Mouse (Mus musculus): Measurements from ENCODE around the gene Unc5c. TPM values are rescaled to one million over a fixed set of nuclear protein-coding genes. Genes with fewer than 3 reads are reported as not detected.
A peak's percentile ranks its signal among the peaks of the same experiment; 100 is the strongest.

The Unc5c gene
- total and polyA plus RNA-seq, 2 experiments from 2014 or later = 9.2 to 28.3 TPM

GRCm38 (mm10) chr3:141596461-141596860, 131.4 kb downstream of the Unc5c start:
- Histone ChIP-seq H3K9me3 (ENCODE audit: low read length) (no peaks in the 10 kb centered on the region), H3K27me3 (ENCODE audit: insufficient read depth, low read length) (no peaks in the 10 kb centered on the region), H3K27ac (ENCODE audit: low read depth, low read length) (no peak overlapping the region), H3K36me3 (ENCODE audit: insufficient read depth) (no peaks in the 10 kb centered on the region), H3K4me3 (ENCODE audit: low read depth, low read length) (no peak overlapping the region), H3K9ac (no peak overlapping the region), H3K4me2 (ENCODE audit: low read depth) (no peak overlapping the region), H3K4me1 (ENCODE audit: insufficient read depth) (no peaks in the 10 kb centered on the region)
- DNase-seq (no peak), ATAC-seq (no peak)
- WGBS = 80% methylated on average over 3 of the region's 3 CpGs
- no peak for TF ChIP-seq CTCF (IDR thresholded peaks at IDR 0.05; ENCODE audit: low read depth)

- Histone ChIP-seq H3K4me2 (ENCODE audit: low read depth) (no peak overlapping the region), H3K4me3 (ENCODE audit: low read depth, low read length) (no peak overlapping the region), H3K36me3 (ENCODE audit: insufficient read depth) (no peaks in the 10 kb centered on the region), H3K9me3 (ENCODE audit: low read length) (no peaks in the 10 kb centered on the region), H3K4me1 (ENCODE audit: insufficient read depth) (no peaks in the 10 kb centered on the region), H3K27ac (ENCODE audit: low read depth, low read length) (no peak overlapping the region), H3K27me3 (ENCODE audit: insufficient read depth, low read length) (no peaks in the 10 kb centered on the region), H3K9ac (no peak overlapping the region)
- no peak for ATAC-seq
- DNase-seq = no peak
- 84% methylated on average over 1 of the region's 1 CpGs for WGBS
- TF ChIP-seq CTCF (IDR thresholded peaks at IDR 0.05; ENCODE audit: low read depth) = no peak
Measured at GRCm38 (mm10) chr3:141596881-141597280, 131.9 kb downstream of the Unc5c start.

- DNase-seq (no peak), ATAC-seq (no peak)
- Histone ChIP-seq H3K36me3 (ENCODE audit: insufficient read depth) (no peaks in the 10 kb centered on the region), H3K27me3 (ENCODE audit: insufficient read depth, low read length) (no peaks in the 10 kb centered on the region), H3K4me1 (ENCODE audit: insufficient read depth) (no peaks in the 10 kb centered on the region), H3K9ac (no peak overlapping the region), H3K9me3 (ENCODE audit: low read length) (no peaks in the 10 kb centered on the region), H3K4me2 (ENCODE audit: low read depth) (no peak overlapping the region), H3K27ac (ENCODE audit: low read depth, low read length) (no peak overlapping the region), H3K4me3 (ENCODE audit: low read depth, low read length) (no peak overlapping the region)
- WGBS = 41% methylated on average over 2 of the region's 2 CpGs
- TF ChIP-seq CTCF (IDR thresholded peaks at IDR 0.05; ENCODE audit: low read depth) = no peak
Measured at GRCm38 (mm10) chr3:141597974-141598373, 133.0 kb downstream of the Unc5c start.

GRCm38 (mm10) chr3:141598936-141599335, 133.9 kb downstream of the Unc5c start:
- H3K27ac ChIP-seq (ENCODE audit: low read depth, low read length) = no peak overlapping the region
- H3K27me3 ChIP-seq (ENCODE audit: insufficient read depth, low read length) = no peaks in the 10 kb centered on the region
- ATAC-seq = no peak
- no peak for TF ChIP-seq CTCF (IDR thresholded peaks at IDR 0.05; ENCODE audit: low read depth)
- 79% methylated on average over 2 of the region's 2 CpGs for WGBS
- no peak overlapping the region for H3K9ac ChIP-seq
- no peaks in the 10 kb centered on the region for H3K4me1 ChIP-seq (ENCODE audit: insufficient read depth)
- no peaks in the 10 kb centered on the region for H3K9me3 ChIP-seq (ENCODE audit: low read length)
- DNase-seq = no peak
- H3K4me3 ChIP-seq (ENCODE audit: low read depth, low read length) = no peak overlapping the region
- no peaks in the 10 kb centered on the region for H3K36me3 ChIP-seq (ENCODE audit: insufficient read depth)
- no peak overlapping the region for H3K4me2 ChIP-seq (ENCODE audit: low read depth)

- peak; percentile 88 for ATAC-seq
- Histone ChIP-seq H3K4me1 (ENCODE audit: insufficient read depth) (no peaks in the 10 kb centered on the region), H3K9ac (no peak overlapping the region), H3K27ac (ENCODE audit: low read depth, low read length) (no peak overlapping the region), H3K9me3 (ENCODE audit: low read length) (no peaks in the 10 kb centered on the region), H3K36me3 (ENCODE audit: insufficient read depth) (no peaks in the 10 kb centered on the region), H3K4me3 (ENCODE audit: low read depth, low read length) (no peak overlapping the region), H3K27me3 (ENCODE audit: insufficient read depth, low read length) (no peaks in the 10 kb centered on the region), H3K4me2 (ENCODE audit: low read depth) (no peak overlapping the region)
- DNase-seq = no peak
- 15% methylated on average over 6 of the region's 6 CpGs for WGBS
- TF ChIP-seq CTCF (IDR thresholded peaks at IDR 0.05; ENCODE audit: low read depth) = no peak
Measured at GRCm38 (mm10) chr3:141601072-141601549, 136.1 kb downstream of the Unc5c start.

GRCm38 (mm10) chr3:141616718-141617117, 151.7 kb downstream of the Unc5c start:
- Histone ChIP-seq H3K9ac (no peak overlapping the region), H3K4me3 (ENCODE audit: low read depth, low read length) (no peak overlapping the region), H3K27me3 (ENCODE audit: insufficient read depth, low read length) (no peaks in the 10 kb centered on the region), H3K27ac (ENCODE audit: low read depth, low read length) (no peak overlapping the region), H3K4me2 (ENCODE audit: low read depth) (no peak overlapping the region), H3K9me3 (ENCODE audit: low read length) (no peaks in the 10 kb centered on the region), H3K4me1 (ENCODE audit: insufficient read depth) (no peaks in the 10 kb centered on the region), H3K36me3 (ENCODE audit: insufficient read depth) (no peaks in the 10 kb centered on the region)
- WGBS = 52% methylated on average over 1 of the region's 1 CpGs
- no peak for TF ChIP-seq CTCF (IDR thresholded peaks at IDR 0.05; ENCODE audit: low read depth)
- DNase-seq (no peak), ATAC-seq (no peak)

- WGBS = 15% methylated on average over 1 of the region's 1 CpGs
- Histone ChIP-seq H3K9ac (no peak overlapping the region), H3K4me2 (ENCODE audit: low read depth) (no peak overlapping the region), H3K27ac (ENCODE audit: low read depth, low read length) (no peak overlapping the region), H3K9me3 (ENCODE audit: low read length) (no peaks in the 10 kb centered on the region), H3K4me3 (ENCODE audit: low read depth, low read length) (no peak overlapping the region), H3K36me3 (ENCODE audit: insufficient read depth) (no peaks in the 10 kb centered on the region), H3K4me1 (ENCODE audit: insufficient read depth) (no peaks in the 10 kb centered on the region), H3K27me3 (ENCODE audit: insufficient read depth, low read length) (no peaks in the 10 kb centered on the region)
- ATAC-seq (peak; percentile 23; the same call in 1 of the 2 replicates), DNase-seq (no peak)
- TF ChIP-seq CTCF (IDR thresholded peaks at IDR 0.05; ENCODE audit: low read depth) = no peak
Measured at GRCm38 (mm10) chr3:141618675-141619074, 153.7 kb downstream of the Unc5c start.
